Mouse (Mus musculus): ENCODE results near the gene Tuba4a.

DNA sequence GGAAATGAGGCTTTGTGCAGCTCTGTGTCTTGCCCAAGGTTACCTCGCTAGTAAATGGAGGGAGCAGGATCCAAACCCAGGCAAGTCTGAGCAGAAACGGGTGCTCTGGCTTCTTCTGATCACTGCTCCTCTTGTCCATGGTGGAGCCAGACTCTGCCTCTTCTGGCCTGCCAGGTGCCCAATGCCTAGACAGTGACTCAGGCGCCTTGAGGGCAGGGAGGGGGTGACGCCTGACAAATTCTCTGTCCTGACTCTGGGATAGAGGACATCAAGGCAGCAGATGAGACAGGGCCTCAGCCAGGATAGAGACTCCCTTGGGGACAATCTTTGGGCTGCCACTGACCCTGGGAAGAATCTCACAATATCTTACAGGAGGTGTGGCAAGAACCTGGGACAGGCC is 11.6 kb upstream of the Tuba4a start:
- no peak for TF ChIP-seq CTCF (IDR thresholded peaks at IDR 0.05)
- no peak for TF ChIP-seq EP300 (IDR thresholded peaks at IDR 0.05)

All from lung, postnatal 0 days (tissue).